Mouse (Mus musculus) intestine, embryonic 16.5 days (tissue): ENCODE measurements at regions not wholly inside any gene's neighbourhood (a gene's known extent, or its start where the extent isn't known, plus 50 kb on each side); places are given as distances from the start of the nearest gene placed in this dataset.

ENCODE experiments used
- ATAC-seq: fragments of 200-750 bp; cut with Nextera tagmentation; 2 replicates; pipeline ENCODE4 v1.8.0; 2017; ENCODE audit warnings: moderate TSS enrichment, moderate library complexity
- H3K27ac ChIP-seq: fragments of 300-500 bp; sonication (generic); 2 replicates; pipeline ENCODE4 v1.5.1; 2014; ENCODE audit warnings: mild to moderate bottlenecking, low read length
- H3K27me3 ChIP-seq: fragments of 300-500 bp; sonication (generic); replicated peaks from 2 replicates; pipeline ENCODE4 v1.6.1; 2014; ENCODE audit warnings: low read length, control low read depth, mixed read lengths; ENCODE audit not compliant: control insufficient read depth, insufficient read depth
- H3K36me3 ChIP-seq: fragments of 300-500 bp; sonication (generic); 2 replicates; pipeline ENCODE4 v1.6.1; 2014; ENCODE audit warnings: low read length, control low read depth; ENCODE audit not compliant: control insufficient read depth, insufficient read depth
- H3K4me1 ChIP-seq: fragments of 300-500 bp; sonication (generic); 2 replicates; pipeline ENCODE4 v1.6.1; 2014; ENCODE audit warnings: low read length, control low read depth, mixed read lengths; ENCODE audit not compliant: control insufficient read depth, insufficient read depth
- H3K4me2 ChIP-seq: fragments of 300-500 bp; sonication (generic); 2 replicates; pipeline ENCODE4 v1.6.1; 2014; ENCODE audit warnings: low read depth, low read length, control low read depth
- H3K4me3 ChIP-seq: fragments of 300-500 bp; sonication (generic); 2 replicates; pipeline ENCODE4 v1.5.1; 2014; ENCODE audit warnings: mild to moderate bottlenecking, low read length
- H3K9ac ChIP-seq: fragments of 300-500 bp; sonication (generic); 2 replicates; pipeline ENCODE4 v1.6.1; 2014; ENCODE audit warnings: low read depth, low read length
- H3K9me3 ChIP-seq: fragments of 300-500 bp; sonication (generic); 2 replicates; pipeline ENCODE4 v1.6.1; 2016; ENCODE audit warnings: low read length, control low read depth; ENCODE audit not compliant: control insufficient read depth
- WGBS: fragments of 180-500 bp; shearing (Covaris S2); extraction: QIAGEN DNeasy Blood & Tissue Kit; methylation state at CpG from one replicate; pipeline ENCODE4 v1.1.7; 2014; 5-methylcytosine and 5-hydroxymethylcytosine counted together

GRCm38 (mm10) chrX:133787112-133787511 lies 63.7 kb upstream of the Tnmd start:
- no peak overlapping the region for H3K4me3 ChIP-seq
- no peak overlapping the region for H3K4me2 ChIP-seq
- 12% methylated on average over 1 of the region's 1 CpGs for WGBS
- no peak overlapping the region for H3K9ac ChIP-seq
- ATAC-seq = no peak
- no peaks in the 10 kb centered on the region for H3K9me3 ChIP-seq
- no peak overlapping the region for H3K27ac ChIP-seq
- H3K27me3 ChIP-seq = no peaks in the 10 kb centered on the region
- H3K36me3 ChIP-seq = no peaks in the 10 kb centered on the region
- no peaks in the 10 kb centered on the region for H3K4me1 ChIP-seq

DNA sequence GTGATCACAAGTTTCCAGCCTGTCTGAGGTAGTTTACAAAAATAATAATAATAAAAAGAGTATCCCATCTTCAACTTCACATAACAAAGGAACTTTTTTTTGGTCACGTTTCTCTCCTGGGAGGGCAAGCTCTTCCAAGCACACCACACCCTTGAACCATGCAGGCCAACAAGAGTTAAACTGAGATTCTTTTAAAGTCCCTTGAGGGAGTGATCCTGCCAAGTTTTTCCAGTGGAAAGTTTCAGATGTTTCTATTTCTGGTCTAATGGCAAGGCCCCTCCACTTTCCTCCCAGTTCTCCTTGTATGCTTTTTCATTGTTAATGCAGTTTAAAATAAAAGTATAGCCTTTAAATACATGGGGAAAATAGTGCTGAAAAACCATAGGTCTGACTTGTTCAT lies 65.2 kb upstream of the Pcdh19 start:
- Histone ChIP-seq H3K4me1 (no peaks in the 10 kb centered on the region), H3K9ac (no peak overlapping the region), H3K4me2 (no peak overlapping the region), H3K4me3 (no peak overlapping the region), H3K9me3 (no peaks in the 10 kb centered on the region), H3K27me3 (no peaks in the 10 kb centered on the region), H3K27ac (no peak overlapping the region), H3K36me3 (no peaks in the 10 kb centered on the region)
- ATAC-seq = no peak
- 75% methylated on average over 1 of the region's 1 CpGs for WGBS

GRCm38 (mm10) chrX:133752232-133752631 lies 63.4 kb upstream of the Pcdh19 start:
- Histone ChIP-seq H3K36me3 (no peaks in the 10 kb centered on the region), H3K4me2 (no peak overlapping the region), H3K9me3 (no peaks in the 10 kb centered on the region), H3K4me1 (no peaks in the 10 kb centered on the region), H3K4me3 (no peak overlapping the region), H3K27me3 (no peaks in the 10 kb centered on the region), H3K27ac (no peak overlapping the region), H3K9ac (no peak overlapping the region)
- ATAC-seq = no peak
- 77% methylated on average over 3 of the region's 3 CpGs for WGBS

DNA sequence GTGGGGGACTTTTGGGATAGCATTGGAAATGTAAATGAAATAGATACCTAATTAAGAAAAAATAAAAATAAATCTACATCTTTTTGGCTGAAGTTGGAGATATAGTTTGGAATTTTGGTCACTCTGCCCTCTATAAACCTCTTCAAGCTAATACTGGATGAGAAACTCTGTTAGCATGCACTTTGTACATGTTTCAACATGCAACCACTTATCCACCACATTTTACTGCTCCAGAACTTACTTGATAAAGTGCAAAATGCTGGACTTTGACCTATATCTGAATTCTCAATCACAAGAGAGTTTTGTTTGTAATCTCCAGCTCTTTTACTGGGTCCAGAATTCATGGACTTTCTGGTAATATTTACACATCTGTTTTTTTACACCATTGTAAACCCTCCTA lies 54.7 kb upstream of the Pcdh19 start:
- no peak overlapping the region for H3K4me2 ChIP-seq
- H3K27me3 ChIP-seq = no peaks in the 10 kb centered on the region
- no peak overlapping the region for H3K4me3 ChIP-seq
- H3K9ac ChIP-seq = no peak overlapping the region
- no peaks in the 10 kb centered on the region for H3K4me1 ChIP-seq
- H3K9me3 ChIP-seq = no peaks in the 10 kb centered on the region
- H3K27ac ChIP-seq = no peak overlapping the region
- ATAC-seq = peak; percentile 90
- no peaks in the 10 kb centered on the region for H3K36me3 ChIP-seq

DNA sequence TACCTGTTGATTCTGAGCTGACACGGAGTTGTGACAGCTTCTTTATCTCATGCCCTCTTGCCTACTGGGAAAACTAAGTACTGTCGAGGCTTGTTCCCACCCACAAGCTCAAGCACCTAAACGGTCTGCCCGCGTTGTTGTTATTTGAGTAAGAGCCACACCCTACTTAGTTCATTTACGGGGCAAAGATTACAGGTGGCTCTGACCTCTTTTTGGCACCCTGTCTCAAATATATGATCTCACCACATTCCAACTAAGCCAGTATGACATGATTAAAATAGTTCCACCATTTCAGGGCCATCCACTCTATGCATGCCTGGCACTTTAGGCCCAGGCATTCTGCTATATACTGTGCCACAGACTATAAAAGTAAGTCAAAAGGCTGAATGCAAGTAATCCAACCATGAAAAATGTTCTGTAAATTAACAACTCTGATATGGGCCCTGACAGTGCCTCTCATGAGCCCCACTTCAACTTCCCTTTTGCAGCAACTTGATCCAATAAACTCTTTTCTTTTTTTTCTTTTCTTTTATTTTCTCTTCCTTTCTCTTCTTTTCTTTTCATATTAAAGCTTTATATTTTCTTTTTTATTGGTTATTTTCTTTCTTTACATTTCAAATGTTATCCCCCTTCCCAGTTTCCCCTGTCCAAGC lies 50.3 kb upstream of the Pcdh19 start:
- Histone ChIP-seq H3K9ac (no peak overlapping the region), H3K4me2 (no peak overlapping the region)
- peak; percentile 72 for ATAC-seq

More for the DNA sequence above, 50.3 kb upstream of the Pcdh19 start:
- H3K4me3 ChIP-seq = no peak overlapping the region
- H3K27me3 ChIP-seq = no peaks in the 10 kb centered on the region
- H3K9me3 ChIP-seq = no peaks in the 10 kb centered on the region
- H3K36me3 ChIP-seq = no peaks in the 10 kb centered on the region
- H3K4me1 ChIP-seq = no peaks in the 10 kb centered on the region
- WGBS = 56% methylated on average over 6 of the region's 6 CpGs
- H3K27ac ChIP-seq = no peak overlapping the region
